Mouse (Mus musculus): ENCODE data around the gene Gnb3. TPM values are rescaled to one million over a fixed set of nuclear protein-coding genes. Genes with fewer than 3 reads are reported as not detected.

Gene Gnb3
- total and polyA plus RNA-seq, 2 experiments from 2014 or later: 0.66 to 1.1 TPM

GRCm38 (mm10) chr6:124863658-124864298, 23.7 kb upstream of the Gnb3 start, which contains the start of gene Gpr162:
Gene Gpr162 (minus strand): TSS chr6:124863983.
- Histone ChIP-seq H3K4me2 (ENCODE audit: low read depth, low read length, poor library complexity, severe bottlenecking) (peak within 1 kb of the TSS; percentile 75), H3K9ac (replicated peaks; ENCODE audit: low read length, poor library complexity, severe bottlenecking) (peak within 1 kb of the TSS; percentile 93), H3K27me3 (ENCODE audit: insufficient read depth, low read length) (no peaks in the 10 kb centered on the region), H3K4me1 (ENCODE audit: insufficient read depth, low read length) (peaks cover 27% of the 10 kb centered on the region), H3K9me3 (ENCODE audit: low read length) (no peaks in the 10 kb centered on the region), H3K4me3 (ENCODE audit: low read depth, low read length) (peak within 1 kb of the TSS; percentile 72), H3K27ac (ENCODE audit: low read depth, low read length) (peak within 1 kb of the TSS; percentile 97), H3K36me3 (ENCODE audit: insufficient read depth, low read length) (peaks cover 7% of the 10 kb centered on the region; the same call in 1 of the 2 replicates)
- DNase-seq (ENCODE audit: low spot score) (peak; percentile 81), ATAC-seq (ENCODE audit: low FRiP score) (peak; percentile 64)
- under 1% methylated on average over 31 of the region's 43 CpGs for WGBS
- TF ChIP-seq CTCF (IDR thresholded peaks at IDR 0.05): peak; percentile 30

DNA sequence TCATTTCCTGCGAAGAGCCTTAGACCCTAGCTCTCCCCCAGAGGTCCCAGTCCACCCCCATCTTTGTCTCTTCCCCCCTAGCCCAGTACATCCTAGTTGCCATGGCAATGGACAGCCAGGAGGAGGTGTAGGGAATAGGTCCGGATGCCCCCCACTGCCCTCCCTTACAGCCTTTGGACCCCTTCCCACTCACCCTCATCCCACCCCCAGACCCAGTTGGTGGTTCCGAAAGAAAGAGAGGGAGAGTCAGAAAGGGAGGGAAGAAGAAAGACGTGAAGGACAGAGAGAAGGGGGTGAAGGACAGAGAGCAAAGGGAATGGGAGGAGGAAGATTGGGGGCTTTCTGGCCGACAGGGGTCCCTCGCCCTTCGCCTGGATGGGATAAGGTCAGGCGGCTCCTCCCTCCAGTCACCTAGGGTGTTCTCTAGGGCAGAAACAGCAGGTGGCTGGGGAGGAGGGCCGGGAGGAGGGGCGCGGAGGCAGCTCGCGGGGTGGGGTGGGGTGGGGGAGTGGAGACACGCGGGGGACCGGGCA, 23.1 kb upstream of the Gnb3 start:
- peak overlapping the region; percentile 72 for H3K4me3 ChIP-seq (ENCODE audit: low read depth, low read length)
- no peaks in the 10 kb centered on the region for H3K27me3 ChIP-seq (ENCODE audit: insufficient read depth, low read length)
- peaks cover 31% of the 10 kb centered on the region for H3K4me1 ChIP-seq (ENCODE audit: insufficient read depth, low read length)
- DNase-seq (ENCODE audit: low spot score) (no peak), ATAC-seq (ENCODE audit: low FRiP score) (peak; percentile 52)
- H3K9ac ChIP-seq (replicated peaks; ENCODE audit: low read length, poor library complexity, severe bottlenecking): peak overlapping the region; percentile 93
- peak; percentile 41 for TF ChIP-seq CTCF (IDR thresholded peaks at IDR 0.05)
- no peaks in the 10 kb centered on the region for H3K9me3 ChIP-seq (ENCODE audit: low read length)
- 0% methylated on average over 13 of the region's 16 CpGs for WGBS
- peak overlapping the region; percentile 97 for H3K27ac ChIP-seq (ENCODE audit: low read depth, low read length)
- peaks cover 7% of the 10 kb centered on the region; the same call in 1 of the 2 replicates for H3K36me3 ChIP-seq (ENCODE audit: insufficient read depth, low read length)
- H3K4me2 ChIP-seq (ENCODE audit: low read depth, low read length, poor library complexity, severe bottlenecking): peak overlapping the region; percentile 75

GRCm38 (mm10) chr6:124862406-124863124, 22.5 kb upstream of the Gnb3 start:
- peaks cover 7% of the 10 kb centered on the region; the same call in 1 of the 2 replicates for H3K36me3 ChIP-seq (ENCODE audit: insufficient read depth, low read length)
- H3K27ac ChIP-seq (ENCODE audit: low read depth, low read length): peak overlapping the region; percentile 97
- H3K4me1 ChIP-seq (ENCODE audit: insufficient read depth, low read length): peaks cover 32% of the 10 kb centered on the region
- no peaks in the 10 kb centered on the region for H3K27me3 ChIP-seq (ENCODE audit: insufficient read depth, low read length)
- ATAC-seq (ENCODE audit: low FRiP score) (no peak), DNase-seq (ENCODE audit: low spot score) (no peak)
- no peak for TF ChIP-seq CTCF (IDR thresholded peaks at IDR 0.05)
- no peaks in the 10 kb centered on the region for H3K9me3 ChIP-seq (ENCODE audit: low read length)
- peak overlapping the region; percentile 75 for H3K4me2 ChIP-seq (ENCODE audit: low read depth, low read length, poor library complexity, severe bottlenecking)
- WGBS: 8% methylated on average over 8 of the region's 8 CpGs
- peak overlapping the region; percentile 72 for H3K4me3 ChIP-seq (ENCODE audit: low read depth, low read length)
- H3K9ac ChIP-seq (replicated peaks; ENCODE audit: low read length, poor library complexity, severe bottlenecking): peak overlapping the region; percentile 93

GRCm38 (mm10) chr6:124861802-124862201, 21.7 kb upstream of the Gnb3 start:
- Histone ChIP-seq H3K27me3 (ENCODE audit: insufficient read depth, low read length) (no peaks in the 10 kb centered on the region), H3K9ac (replicated peaks; ENCODE audit: low read length, poor library complexity, severe bottlenecking) (peak overlapping the region; percentile 93), H3K4me3 (ENCODE audit: low read depth, low read length) (peak overlapping the region; percentile 72), H3K9me3 (ENCODE audit: low read length) (no peaks in the 10 kb centered on the region), H3K4me2 (ENCODE audit: low read depth, low read length, poor library complexity, severe bottlenecking) (peak overlapping the region; percentile 75), H3K27ac (ENCODE audit: low read depth, low read length) (peak overlapping the region; percentile 97), H3K36me3 (ENCODE audit: insufficient read depth, low read length) (peaks cover 7% of the 10 kb centered on the region; the same call in 1 of the 2 replicates), H3K4me1 (ENCODE audit: insufficient read depth, low read length) (peaks cover 32% of the 10 kb centered on the region)
- no peak for TF ChIP-seq CTCF (IDR thresholded peaks at IDR 0.05)
- DNase-seq (ENCODE audit: low spot score): no peak
- ATAC-seq (ENCODE audit: low FRiP score): no peak
- 36% methylated on average over 3 of the region's 3 CpGs for WGBS

GRCm38 (mm10) chr6:124861266-124861665, 21.2 kb upstream of the Gnb3 start:
- WGBS: 78% methylated on average over 19 of the region's 19 CpGs
- H3K4me3 ChIP-seq (ENCODE audit: low read depth, low read length): peak overlapping the region; percentile 72; the same call in 1 of the 2 replicates
- ATAC-seq (ENCODE audit: low FRiP score) (no peak), DNase-seq (ENCODE audit: low spot score) (no peak)
- no peak for TF ChIP-seq CTCF (IDR thresholded peaks at IDR 0.05)
- 0 out of 2 replicates have a peak overlapping the region, but pooled peaks have one; percentile 93 for H3K9ac ChIP-seq (replicated peaks; ENCODE audit: low read length, poor library complexity, severe bottlenecking)
- no peaks in the 10 kb centered on the region for H3K27me3 ChIP-seq (ENCODE audit: insufficient read depth, low read length)
- no peaks in the 10 kb centered on the region for H3K9me3 ChIP-seq (ENCODE audit: low read length)
- H3K4me2 ChIP-seq (ENCODE audit: low read depth, low read length, poor library complexity, severe bottlenecking): peak overlapping the region; percentile 75
- H3K4me1 ChIP-seq (ENCODE audit: insufficient read depth, low read length): peaks cover 32% of the 10 kb centered on the region
- H3K36me3 ChIP-seq (ENCODE audit: insufficient read depth, low read length): peaks cover 7% of the 10 kb centered on the region; the same call in 1 of the 2 replicates
- peak overlapping the region; percentile 97; the same call in 1 of the 2 replicates for H3K27ac ChIP-seq (ENCODE audit: low read depth, low read length)
